Mouse (Mus musculus) right cerebral cortex, adult 2 months (tissue): ENCODE data around the gene Mrpl46.
A peak's percentile ranks its signal among the peaks of the same experiment; 100 is the strongest.

Source experiments
- DNase-seq, 2 experiments: peaks; one replicate each; pipeline ENCODE4 v3.0.0; 2021 to 2022; ENCODE audit warnings: low spot score in 2 of 2

Gene Mrpl46

DNA sequence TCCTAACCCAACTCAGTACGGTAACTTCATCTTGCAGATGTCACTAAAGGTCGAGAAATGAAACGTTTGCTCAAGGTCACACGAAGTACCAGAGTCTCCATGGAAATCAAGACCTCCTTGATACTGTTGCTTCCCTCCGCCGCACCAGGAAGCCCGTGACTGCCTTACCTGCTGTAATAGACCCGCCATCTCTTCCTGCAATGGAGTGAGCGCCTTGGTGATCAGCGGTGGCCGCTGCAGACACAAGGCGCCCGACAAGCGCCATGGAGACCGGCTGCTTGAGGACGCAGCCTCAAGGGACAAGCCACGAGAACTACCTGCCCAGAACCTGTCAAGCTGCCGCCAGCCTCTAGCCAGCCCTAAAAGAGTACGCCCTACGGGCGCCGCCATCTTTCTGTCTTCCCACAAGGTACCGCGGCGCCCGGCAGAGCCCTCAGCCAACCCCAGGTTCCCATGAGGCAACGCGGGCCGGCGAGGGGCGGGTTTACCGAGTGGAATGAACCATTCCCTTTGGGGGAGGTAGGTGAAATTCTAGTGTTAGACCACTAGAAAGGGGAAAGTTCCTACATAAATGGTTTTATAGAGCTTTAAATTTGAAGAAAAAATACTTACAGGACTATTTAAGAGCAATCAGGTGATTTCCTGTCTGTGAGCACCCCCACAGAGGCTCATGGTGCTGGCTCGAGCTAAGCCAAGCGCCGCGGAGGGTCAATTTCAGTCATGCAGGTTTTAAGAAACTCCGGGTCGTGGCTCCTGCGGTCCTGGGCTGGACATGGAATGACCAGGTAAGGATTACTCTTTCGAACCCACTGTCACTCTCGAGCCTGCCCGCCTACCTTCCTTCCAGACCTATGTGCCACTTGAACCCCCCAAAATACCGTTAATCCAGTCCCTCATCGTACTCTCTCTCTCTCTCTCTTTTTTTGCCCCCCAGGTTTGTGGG lies at the start of gene Mrpl46, which contains the start of gene Mrps11:
Gene Mrpl46 (minus strand): TSS at position 893 of the 943 bp plus-strand sequence.
Gene Mrps11 (plus strand): TSS at position 481 of the 943 bp plus-strand sequence.
- peak; percentile 86 to 87 for DNase-seq

DNA sequence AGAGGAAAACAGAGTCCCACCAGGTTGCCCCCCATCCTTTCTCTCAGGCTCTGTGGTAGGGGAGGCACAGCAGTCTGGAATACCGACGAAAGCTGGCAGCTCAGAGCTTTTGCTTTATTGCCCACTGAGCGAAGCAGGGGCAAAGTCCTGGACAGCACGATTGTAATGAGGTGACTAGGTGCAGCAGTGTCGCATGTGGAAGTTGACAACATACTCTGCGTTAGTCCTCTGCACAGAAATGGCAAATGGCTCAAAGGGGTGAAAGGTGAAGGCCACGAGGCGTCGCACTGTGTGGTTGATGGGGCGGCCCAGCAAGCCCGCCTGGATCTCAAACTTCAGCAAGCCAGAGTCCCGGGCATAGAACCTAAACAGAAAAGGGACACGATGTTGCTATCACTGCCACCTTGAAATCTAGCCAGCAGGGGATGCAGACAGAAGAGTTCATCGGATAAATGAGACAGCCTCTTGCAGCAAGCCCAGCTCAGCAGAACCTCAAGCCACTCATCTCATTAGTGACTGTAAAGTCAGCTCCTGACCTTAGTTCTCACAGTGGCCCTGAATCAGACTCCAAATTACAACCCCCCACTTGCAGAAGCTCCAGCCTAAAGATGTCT lies 44.5 kb upstream of the Mrpl46 start:
- no peak for DNase-seq

- no peak for DNase-seq
Measured at GRCm38 (mm10) chr7:78826682-78827385, 43.5 kb upstream of the Mrpl46 start.

DNA sequence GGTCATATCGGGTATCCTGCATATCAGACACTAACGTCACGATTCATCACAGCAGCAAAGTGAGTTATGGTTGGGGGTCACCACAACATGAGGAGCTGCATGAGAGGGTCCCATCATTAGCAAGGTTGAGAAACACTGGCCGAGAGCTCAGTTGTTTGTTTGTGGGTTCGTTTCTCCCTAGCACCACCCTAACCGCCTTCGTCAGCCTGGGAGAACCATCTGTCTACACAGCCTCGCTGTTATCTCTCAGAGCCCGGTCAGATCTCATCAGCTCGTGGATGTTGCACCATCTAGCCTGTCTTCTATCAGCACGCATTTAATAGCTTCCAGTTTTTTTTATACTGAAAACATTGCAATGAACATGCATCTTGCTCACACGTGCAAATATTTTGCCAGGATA lies 35.0 kb upstream of the Mrpl46 start:
- no peak for DNase-seq

DNA sequence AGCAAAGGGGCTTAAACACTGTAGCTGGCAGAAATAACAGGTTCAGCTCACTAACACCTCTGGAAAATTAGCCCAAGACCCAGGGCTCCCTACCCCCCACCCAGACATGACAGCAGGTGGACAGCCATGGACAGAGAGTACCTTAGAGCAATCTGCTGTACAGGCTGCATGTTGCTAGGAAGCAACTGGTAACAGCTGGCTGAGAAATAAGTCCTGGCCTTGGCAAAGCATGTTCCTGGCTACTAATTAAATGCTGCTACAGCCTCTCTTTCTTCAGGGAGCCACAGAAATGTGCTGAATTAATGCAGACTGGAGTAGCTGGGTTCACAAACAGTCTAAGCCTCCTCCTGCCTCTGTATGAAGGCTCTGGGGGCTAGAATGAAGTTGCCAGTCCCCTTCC lies 31.4 kb upstream of the Mrpl46 start:
- no peak for DNase-seq

DNA sequence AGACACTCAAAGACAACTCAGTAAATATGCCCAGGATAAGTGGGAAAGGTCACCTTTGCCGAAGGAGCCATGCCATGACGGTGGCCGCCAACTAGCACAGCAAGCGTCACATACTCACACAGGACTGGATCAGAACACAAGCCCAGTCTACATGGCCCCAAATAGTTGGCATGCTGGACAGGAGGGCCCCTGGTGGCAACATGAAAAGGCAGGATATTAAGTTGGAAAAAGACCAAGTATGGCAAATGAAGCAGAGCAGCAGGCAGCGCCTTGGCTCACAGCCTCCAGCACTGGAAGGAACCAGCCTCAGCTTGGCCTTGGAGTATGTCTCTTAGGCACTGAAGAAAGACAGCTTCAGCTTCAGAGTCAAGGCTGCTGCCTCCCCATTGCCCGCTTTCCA lies 30.5 kb upstream of the Mrpl46 start:
- DNase-seq = no peak

DNA sequence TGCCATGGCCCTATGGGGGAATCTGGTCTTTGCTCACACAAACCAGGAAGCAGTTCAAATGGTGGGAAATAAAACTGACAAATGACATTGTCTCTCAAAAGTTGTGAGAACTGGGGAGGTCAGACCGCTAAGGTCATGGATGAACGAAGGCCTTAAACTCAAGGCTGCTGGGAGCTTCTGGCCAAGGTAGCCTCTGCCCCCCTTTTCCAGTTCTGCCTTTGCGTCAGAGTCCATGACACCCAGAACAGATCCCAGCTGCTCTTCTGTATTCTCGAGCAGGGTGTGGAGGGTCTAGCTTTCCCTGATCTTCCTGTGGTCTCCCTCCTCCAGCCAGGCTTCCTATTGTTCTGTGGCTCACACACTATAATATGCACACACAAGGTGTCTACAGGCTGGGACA lies 23.9 kb upstream of the Mrpl46 start:
- DNase-seq = no peak

DNA sequence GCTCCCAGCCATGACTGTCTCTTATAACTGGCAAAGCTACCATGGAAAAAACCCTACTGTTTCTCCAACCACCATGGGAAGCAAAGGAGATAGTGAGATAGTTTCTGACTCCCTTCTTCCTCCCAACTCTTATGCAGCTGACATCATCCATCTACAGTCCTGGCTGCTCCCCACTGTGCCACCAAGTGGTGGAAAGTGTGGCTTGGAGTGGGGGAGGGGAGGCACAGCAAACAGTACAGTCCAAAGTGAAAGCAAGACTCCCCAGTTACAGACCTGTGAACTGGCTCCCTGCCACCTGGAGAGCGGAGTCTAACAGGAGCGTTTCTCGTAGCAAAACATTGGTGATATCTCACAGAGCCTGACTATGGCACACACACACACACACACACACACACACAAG lies 20.5 kb upstream of the Mrpl46 start:
- DNase-seq = no peak

GRCm38 (mm10) chr7:78799730-78800496 lies 16.6 kb upstream of the Mrpl46 start:
- no peak for DNase-seq

DNA sequence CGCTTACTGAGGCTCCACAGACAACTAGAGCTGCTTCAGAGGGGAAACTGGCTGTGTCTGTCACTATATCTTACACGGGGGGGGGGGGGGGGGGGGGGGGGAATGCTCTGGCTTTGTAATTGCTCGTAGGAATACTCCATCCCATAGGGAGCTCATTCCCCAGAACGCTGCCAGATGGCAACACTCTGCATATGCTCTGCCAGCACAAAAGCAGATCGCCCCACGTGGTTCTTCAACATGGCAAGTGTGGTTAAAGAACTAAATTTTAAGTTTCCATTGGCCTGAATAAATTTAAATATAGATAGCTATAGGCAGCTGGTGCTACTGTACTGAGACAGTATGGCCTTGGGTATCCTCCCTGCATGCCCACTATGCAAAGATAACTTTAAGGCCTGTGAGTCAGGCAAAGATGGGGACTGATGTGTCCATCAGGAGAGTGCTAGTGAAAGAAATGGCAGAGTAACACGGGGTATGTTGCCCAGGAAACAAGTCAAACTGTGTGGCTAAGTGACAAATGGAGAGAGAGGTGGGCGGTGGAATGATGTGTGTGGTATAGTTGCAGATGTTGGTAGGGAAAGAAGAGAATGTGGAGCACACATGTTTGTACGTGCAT lies 14.6 kb upstream of the Mrpl46 start:
- peak; percentile 67 to 78 for DNase-seq

DNA sequence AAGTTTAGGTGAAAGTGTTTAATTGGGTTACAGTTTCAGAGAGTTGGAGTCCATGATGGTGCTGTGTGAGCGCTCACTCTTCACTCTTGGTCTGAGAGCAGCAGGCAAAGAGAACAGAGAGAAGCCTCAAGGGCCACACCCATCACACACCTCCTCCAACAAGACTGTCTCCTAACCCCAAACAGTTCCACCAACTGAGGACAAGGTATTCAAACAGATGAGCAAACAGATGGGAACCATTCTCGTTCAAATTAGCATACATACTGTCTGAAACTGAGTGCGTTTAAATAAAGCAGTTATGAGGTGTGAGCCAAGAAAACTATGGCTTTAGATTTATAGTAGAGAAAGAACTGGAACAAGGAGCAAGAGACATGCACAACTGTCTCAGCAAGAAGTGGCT lies 13.3 kb upstream of the Mrpl46 start:
- DNase-seq = no peak

DNA sequence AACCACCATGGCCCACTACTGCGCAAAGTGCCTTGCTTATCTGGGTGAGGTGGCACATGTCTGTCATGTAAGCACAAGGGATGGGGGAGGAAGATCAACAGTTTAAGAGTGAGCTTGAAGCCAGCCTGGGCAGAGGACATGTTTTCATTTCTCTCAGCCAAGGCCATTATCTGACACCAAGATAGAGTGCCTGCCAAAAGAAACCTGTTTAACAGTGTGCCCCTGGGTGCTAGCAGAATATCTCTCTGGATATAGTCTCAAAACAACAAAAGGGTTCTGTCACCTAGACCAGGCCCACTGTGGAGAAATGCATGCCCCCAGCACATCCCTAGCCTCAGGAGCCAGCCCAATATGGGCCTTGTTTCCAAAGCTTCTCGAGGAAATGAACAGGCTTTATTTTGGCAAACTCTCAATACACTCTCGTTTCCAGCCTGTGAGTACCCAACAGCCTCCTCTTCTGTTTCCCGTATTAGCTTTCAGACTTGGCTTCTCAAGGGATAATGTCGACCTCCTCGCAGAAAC lies 11.3 kb upstream of the Mrpl46 start:
- DNase-seq = no peak

GRCm38 (mm10) chr7:78793895-78794570 lies 10.7 kb upstream of the Mrpl46 start:
- no peak for DNase-seq

DNA sequence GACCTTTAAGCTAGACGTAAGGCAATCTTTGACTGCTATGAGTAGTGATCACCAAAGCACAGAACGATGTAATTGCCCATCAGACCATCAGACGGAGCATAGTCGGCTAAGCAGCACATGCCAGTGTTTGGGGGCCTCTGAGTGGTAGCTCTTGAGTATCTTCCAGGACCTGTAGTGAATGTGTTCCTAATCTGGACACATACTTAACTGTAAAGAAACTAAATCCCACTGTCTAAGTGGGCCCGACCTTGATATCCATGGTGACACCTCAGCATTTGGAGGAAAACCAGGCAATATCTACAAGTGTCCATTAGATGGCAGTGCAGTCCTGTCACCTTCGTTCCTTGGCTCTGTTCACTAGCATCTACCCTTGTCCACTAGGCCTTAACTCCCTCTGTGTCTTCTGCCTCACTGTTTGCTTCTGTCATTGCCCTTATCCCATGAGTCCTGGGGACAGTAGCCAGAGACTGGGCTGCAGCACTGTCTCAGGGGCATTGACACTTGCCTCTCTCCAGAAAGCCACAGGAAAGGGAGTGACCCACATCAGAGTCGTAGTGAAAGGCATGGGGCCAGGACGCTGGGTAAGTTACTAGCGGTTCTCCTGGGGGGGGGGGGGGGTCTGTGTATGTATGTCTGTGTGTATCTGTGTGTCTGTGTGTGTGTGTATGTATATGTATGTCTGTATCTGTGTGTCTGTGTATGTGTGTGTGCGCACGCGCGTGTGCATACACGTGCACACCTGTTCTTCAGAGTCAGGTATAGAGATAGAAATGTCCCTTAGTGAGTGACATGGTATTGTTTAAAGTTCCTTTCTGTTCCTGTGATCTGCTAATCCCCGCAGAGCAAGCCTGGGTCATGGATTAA lies 8.3 kb upstream of the Mrpl46 start:
- DNase-seq = peak; percentile 68 to 75

DNA sequence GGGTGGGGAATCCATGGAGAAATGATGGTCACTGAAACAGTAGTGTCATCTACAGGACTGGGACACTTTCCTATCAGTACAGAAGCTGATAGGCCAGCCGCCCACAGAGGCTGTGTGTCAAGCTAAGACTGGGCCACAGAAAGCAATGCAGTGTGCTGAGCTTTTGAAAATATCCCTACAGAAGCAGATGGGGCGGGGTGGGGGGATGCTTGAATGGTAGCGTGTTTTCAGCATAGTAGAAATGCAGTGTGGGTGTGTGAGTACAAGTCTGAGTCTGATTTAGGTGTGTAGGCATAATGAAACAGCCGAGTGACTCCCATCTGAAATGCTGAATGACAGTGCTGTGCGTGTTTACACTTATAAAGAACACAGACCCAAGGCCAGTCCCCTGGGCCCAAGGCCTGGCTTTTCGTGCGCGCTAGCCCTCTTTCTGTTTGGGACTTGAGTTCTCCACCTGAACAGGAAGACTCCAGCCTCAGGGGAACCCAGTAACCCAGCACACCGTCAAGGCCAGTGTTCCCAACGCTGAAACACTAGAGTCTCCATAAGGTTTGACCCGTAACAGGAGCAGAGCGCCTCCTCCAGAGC lies 4.6 kb upstream of the Mrpl46 start:
- peak; percentile 51 to 57 for DNase-seq

- no peak for DNase-seq
Measured at GRCm38 (mm10) chr7:78785906-78786305, 2.6 kb upstream of the Mrpl46 start.

- no peak for DNase-seq
Measured at GRCm38 (mm10) chr7:78778741-78779140, 4.6 kb downstream of the Mrpl46 start.

GRCm38 (mm10) chr7:78770936-78771335 lies 12.4 kb downstream of the Mrpl46 start:
- no peak for DNase-seq

GRCm38 (mm10) chr7:78769075-78769652 lies 14.2 kb downstream of the Mrpl46 start:
- DNase-seq = no peak
